Mouse (Mus musculus): ENCODE data around the gene Tm4sf1. TPM values are rescaled to one million over a fixed set of nuclear protein-coding genes. Genes with fewer than 3 reads are reported as not detected.
A peak's percentile ranks its signal among the peaks of the same experiment; 100 is the strongest.

Tm4sf1 gene
- total RNA-seq, 2 experiments from 2014 or later = 64.2 to 67.6 TPM

GRCm38 (mm10) chr3:57287854-57288720, 13.7 kb downstream of the Tm4sf1 start:
- DNase-seq = no peak

GRCm38 (mm10) chr3:57287438-57287837, 14.3 kb downstream of the Tm4sf1 start:
- DNase-seq = no peak

GRCm38 (mm10) chr3:57278225-57278624, 23.6 kb downstream of the Tm4sf1 start:
- DNase-seq = no peak

- no peak for DNase-seq
These were observed 24.3 kb downstream of the Tm4sf1 start for GRCm38 (mm10) chr3:57277453-57277852.

GRCm38 (mm10) chr3:57276821-57277220, 25.0 kb downstream of the Tm4sf1 start:
- DNase-seq = no peak

GRCm38 (mm10) chr3:57268994-57269393, 32.8 kb downstream of the Tm4sf1 start:
- DNase-seq = no peak

GRCm38 (mm10) chr3:57267559-57268173, 34.1 kb downstream of the Tm4sf1 start:
- peak; percentile 59 for DNase-seq

- DNase-seq = no peak
These were observed 48.7 kb downstream of the Tm4sf1 start for GRCm38 (mm10) chr3:57253041-57253440.

GRCm38 (mm10) chr3:57252551-57252950, 49.2 kb downstream of the Tm4sf1 start:
- peak; percentile 19 for DNase-seq

- DNase-seq = no peak
These were observed 56.5 kb downstream of the Tm4sf1 start for GRCm38 (mm10) chr3:57245242-57245641.

Other genes with a start within 250 kb of the Tm4sf1 start
- 10 to 100 TPM; 15.5 to 29.4 TPM for gene Tm4sf4, start 123.3 kb upstream of the Tm4sf1 start, total RNA-seq (2021)

Data from adrenal gland, postnatal 10 days (tissue).